Mouse (Mus musculus) frontal cortex, postnatal 25 days (tissue): ENCODE measurements around the gene Prkg1.
"Not testable (repeated sequence)": the region's sequence is repeated elsewhere in the genome, so short reads cannot be mapped to it uniquely, and the experiment has no call there.

Experiments used
- DNase-seq, 2 experiments: peaks; one replicate each; pipeline ENCODE4 v3.0.0; 2022; ENCODE audit warnings: low spot score in 2 of 2

The Prkg1 gene

GRCm38 (mm10) chr19:30613150-30613865, 1151.5 kb downstream of the Prkg1 start:
- no peak for DNase-seq

DNA sequence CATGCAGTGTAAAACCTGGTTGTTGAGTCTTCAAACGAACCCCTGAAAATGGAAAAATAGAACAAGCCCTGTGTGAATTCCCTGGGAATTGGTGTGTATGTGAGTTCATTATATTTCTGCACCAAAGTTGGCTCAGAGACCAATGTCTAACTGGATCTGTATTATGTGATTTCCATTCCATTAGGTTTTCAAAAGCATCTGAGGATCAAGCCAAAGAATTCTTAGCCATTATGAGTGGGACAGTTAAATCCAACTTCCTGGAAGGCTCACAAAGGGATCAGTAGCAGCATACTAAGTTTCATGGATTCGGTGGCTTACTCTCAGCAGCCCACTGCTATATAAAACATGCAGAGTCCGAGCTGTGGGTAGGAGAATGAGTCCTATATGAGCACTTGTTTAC, 1178.5 kb downstream of the Prkg1 start:
- no peak for DNase-seq

GRCm38 (mm10) chr19:30564516-30564915, 1200.3 kb downstream of the Prkg1 start:
- DNase-seq, result no peak

DNA sequence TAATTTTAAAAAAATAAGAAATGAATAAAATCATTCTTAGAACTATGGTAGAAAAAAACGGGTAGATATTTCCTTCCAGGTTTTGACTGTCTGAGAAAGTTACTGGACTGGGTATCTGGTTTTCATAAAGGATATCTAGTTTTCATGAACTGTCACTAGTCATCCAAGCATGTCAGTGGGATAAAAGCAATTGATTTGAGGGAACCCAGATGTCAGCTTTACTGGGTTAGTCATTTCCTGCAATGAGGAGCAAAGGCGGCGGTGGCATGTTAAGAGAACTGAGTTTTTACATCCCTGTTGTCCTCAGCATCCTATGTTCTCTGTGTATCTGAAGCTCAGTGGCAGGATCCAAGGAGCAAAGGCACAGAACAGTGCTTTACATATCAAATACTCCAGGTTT, 1201.0 kb downstream of the Prkg1 start:
- DNase-seq, result no peak

GRCm38 (mm10) chr19:30558024-30558423, 1206.8 kb downstream of the Prkg1 start:
- DNase-seq, result no peak

GRCm38 (mm10) chr19:30554467-30554881, 1210.4 kb downstream of the Prkg1 start:
- peak; percentile 62 to 64 for DNase-seq

DNA sequence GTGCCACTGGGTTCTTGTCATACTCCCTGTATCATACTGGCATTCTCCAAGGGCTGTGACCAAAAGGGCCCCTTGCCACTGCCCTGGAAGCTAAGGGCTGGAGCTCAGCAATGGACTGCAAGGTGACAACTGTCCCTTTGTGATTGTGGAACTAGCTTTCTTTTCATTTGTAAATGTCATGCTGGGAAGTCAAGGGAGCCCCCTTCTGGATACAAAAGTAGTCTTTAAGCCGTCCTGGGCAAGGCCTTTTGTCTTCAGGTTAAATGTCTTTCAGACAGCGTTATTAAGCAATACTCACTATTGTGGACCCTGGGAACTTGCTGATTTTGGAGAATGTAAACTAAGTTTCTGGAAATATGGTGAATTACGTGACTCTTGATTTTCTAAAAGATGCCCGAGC, 1211.1 kb downstream of the Prkg1 start:
- DNase-seq, result no peak

- no peak for DNase-seq
These were observed 1212.6 kb downstream of the Prkg1 start for GRCm38 (mm10) chr19:30552260-30552659.

DNA sequence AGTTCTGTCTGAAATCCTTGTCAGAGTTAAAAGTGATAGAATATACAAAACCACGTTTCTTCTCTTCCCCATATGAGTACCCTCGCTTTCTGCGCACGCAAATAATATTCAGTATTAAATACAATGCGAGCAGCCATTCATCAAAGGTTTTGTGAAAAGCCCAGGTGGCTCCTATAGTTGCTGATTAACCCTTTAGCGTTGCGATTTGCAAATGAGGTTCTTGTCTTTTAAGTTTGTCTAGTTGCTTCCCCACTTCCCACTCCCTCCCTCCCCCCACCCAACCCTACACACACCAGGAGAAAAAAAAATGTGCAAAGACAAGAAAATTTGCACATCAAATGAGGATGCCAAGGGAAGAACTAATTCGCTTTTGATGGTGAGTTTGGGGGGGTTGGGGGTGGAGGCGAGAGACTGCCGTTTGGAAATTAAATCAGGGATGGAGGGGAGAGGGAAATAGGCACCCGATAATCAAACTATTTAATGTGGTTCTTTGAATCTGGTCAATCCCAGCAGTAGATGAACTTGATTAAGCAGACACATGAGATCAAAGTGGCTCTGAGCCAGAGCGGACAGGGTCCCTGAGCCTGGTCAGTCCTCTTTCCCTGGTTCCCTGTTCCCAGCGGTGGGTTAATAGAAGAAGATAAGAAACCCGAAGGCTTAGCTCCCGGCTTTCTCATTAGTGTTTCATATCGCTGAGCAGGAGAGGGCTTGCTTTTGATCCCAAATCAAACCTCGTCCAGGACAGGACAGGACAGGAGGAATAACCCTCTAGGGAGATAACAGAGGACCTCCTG, 1214.8 kb downstream of the Prkg1 start:
- no peak for DNase-seq

DNA sequence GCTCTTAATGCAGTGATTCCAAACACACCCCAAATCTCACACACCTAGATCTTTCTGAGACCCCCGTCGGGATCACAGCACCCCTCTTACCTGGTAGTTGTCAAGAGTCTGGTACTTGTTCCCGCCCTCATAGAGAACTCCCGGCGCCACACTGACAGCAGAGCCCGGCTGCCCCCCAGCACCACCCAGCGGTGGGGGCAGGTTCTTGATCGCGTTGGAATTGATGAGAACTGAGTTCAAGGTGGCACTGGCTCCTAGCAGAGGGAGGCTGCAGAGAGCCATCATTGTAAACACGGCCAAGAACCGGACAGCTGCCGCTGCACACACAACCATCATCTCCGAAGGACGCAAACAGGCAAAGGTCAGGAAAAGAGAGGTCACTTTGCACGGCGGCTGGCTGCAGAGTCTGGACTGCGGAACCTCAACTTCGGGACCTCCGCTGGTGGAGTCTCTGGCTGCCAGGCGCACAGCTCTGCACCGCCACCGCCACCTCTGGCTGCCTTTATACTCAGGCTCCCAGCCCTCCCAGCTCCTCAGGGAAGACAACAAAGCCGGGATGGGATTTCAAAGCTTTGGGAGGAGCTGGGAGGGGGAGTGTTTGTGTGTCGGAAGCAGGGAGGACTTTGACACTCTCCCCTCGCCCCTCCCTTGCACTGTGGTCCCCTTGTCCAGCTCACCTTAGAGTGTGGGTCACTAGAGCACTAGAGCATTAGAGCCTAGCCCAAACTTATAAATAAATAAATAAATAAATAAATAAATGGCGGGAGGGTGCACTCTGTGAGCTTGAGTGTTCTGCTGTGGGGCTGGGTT, 1215.6 kb downstream of the Prkg1 start, which contains the start of gene Dkk1:
Gene Dkk1 (minus strand): TSS at position 622 of the 810 bp plus-strand sequence.
- no peak for DNase-seq

DNA sequence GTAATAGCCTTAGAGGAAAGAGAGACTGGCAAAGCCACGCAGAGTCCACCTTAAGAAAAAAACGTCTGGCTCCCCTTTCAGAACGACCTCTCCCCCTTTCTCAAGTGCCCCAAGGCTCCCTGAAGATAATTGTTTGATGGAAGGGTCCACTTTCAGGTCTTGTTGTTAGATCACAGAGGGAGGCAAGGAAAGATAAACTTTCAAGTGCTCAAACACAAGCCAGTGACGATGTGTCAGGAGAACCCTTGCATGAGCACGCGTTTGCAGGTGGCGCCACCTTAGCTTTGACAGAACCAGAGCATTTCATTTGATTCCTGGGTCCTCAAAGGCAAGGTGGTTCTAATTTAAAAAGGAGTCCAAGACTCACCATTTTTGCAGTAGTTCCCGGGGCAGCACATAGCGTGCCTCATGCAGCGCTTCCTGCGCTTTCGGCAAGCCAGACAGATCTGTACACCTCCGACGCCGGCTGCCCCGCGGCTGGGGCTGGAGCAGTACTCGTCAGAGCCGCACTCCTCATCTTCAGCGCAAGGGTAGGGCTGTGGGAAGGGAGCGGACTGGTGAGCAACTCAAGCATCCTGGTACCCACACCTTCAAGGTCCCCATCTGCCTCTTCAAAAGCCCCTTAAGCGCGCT, 1216.3 kb downstream of the Prkg1 start:
- DNase-seq, result no peak

- not testable (repeated sequence) for DNase-seq
These were observed 1225.4 kb downstream of the Prkg1 start for GRCm38 (mm10) chr19:30539365-30539941.

GRCm38 (mm10) chr19:30516771-30517170, 1248.1 kb downstream of the Prkg1 start:
- no peak for DNase-seq
